Mouse (Mus musculus): ENCODE measurements around the gene Fam162b. TPM values are rescaled to one million over a fixed set of nuclear protein-coding genes. Genes with fewer than 3 reads are reported as not detected.

The Fam162b gene
- polyA plus RNA-seq (2012; ENCODE audit: low replicate concordance): not detected in 2 replicates

GRCm38 (mm10) chr10:51590139-51590574 is at the start of gene Fam162b:
Fam162b (minus strand) TSS chr10:51590517.

GRCm38 (mm10) chr10:51631411-51632136 is 41.3 kb upstream of the Fam162b start, which contains the start of gene Gprc6a:
Gprc6a (minus strand) TSS chr10:51631461.

Other genes with a start within 250 kb of the Fam162b start
- gene Gm49339, start 109.9 kb downstream of the Fam162b start, polyA plus RNA-seq (2012; ENCODE audit: low replicate concordance): 0.38 and 0.74 TPM in 2 replicates
- 0.25 and 1.1 TPM in 2 replicates for gene Lilr4b, start 109.9 kb downstream of the Fam162b start, polyA plus RNA-seq (2012; ENCODE audit: low replicate concordance)
- gene Lilrb4a, start 99.6 kb downstream of the Fam162b start, polyA plus RNA-seq (2012; ENCODE audit: low replicate concordance): 0.35 and 0.98 TPM in 2 replicates
- gene Gprc6a, start 40.9 kb upstream of the Fam162b start, polyA plus RNA-seq (2012; ENCODE audit: low replicate concordance): not detected in 2 replicates
- 0.07 TPM in 1 of 2 replicates, not detected in the other for gene Rfx6, start 87.2 kb upstream of the Fam162b start, polyA plus RNA-seq (2012; ENCODE audit: low replicate concordance)

All from leukemia stem cell, adult 10-12 weeks (primary cell).